Comparison of ENCODE assay signal across 12 mouse cellular contexts in the genomic region with DNA sequence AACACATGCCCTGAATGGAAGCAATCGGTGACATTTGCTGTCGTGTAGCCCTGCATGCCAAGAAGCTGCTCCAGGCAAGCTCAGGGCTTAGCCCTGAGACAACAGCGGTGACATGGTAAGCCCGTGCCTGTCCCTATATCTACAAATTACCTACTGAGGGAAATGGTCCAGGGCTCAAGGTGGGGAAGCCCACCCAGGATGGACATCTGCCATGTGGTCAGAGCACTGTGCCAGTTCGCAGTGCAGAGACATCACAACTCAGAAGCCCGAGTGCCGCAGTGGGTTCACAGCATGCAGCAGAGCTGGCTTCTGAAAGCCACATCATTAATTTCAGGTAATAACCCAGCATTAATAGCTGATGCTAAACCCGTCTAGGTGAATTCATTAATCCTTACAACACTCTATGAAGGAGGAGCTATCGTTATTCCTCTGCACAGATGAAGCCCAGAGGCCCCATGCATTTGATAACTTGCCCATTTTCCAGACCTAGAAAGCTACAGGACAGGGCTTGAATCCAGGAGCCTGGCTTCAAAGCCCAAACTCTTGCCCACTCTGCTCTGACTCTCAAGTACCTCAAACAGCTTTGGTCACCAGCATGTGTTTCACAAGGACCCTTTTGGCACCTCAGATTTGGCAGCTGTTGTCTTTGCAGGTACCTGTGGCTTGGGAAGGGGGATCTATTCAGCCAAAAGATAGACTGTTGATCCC.
"Had no signal": no experiment of that assay in that cellular context is flagged by ENCODE, and none has a peak within 500 bp of the region (broad histone marks: within the 10 kb centered on the region; RNA-seq: fewer than 3 reads in every experiment).

No protein-coding gene starts in this region.

- ATAC-seq: lung, postnatal 0 days; midbrain, embryonic 16.5 days had no signal

- H3K9ac ChIP-seq: lung, embryonic 14.5 days; midbrain, embryonic 12.5 days; neural tube, embryonic 13.5 days; neural tube, embryonic 15.5 days had no signal

- H3K27me3 ChIP-seq: midbrain, embryonic 12.5 days; neural tube, embryonic 13.5 days; neural tube, embryonic 15.5 days had no signal

- DNase-seq: midbrain, embryonic 14.5 days; right cerebral cortex, adult 18-20 months; right cerebral cortex, postnatal 25 days; spleen, adult 18-20 months had no signal

- H3K4me3 ChIP-seq: midbrain, embryonic 10.5 days; midbrain, embryonic 12.5 days; myocyte; neural tube, embryonic 13.5 days; neural tube, embryonic 15.5 days had no signal

- H3K4me1 ChIP-seq: midbrain, embryonic 10.5 days; midbrain, embryonic 12.5 days had no signal

- H3K36me3 ChIP-seq: midbrain, embryonic 10.5 days; midbrain, embryonic 12.5 days; neural tube, embryonic 13.5 days; neural tube, embryonic 15.5 days had no signal

- H3K4me2 ChIP-seq: lung, embryonic 14.5 days; midbrain, embryonic 12.5 days; neural tube, embryonic 13.5 days; neural tube, embryonic 15.5 days had no signal

- H3K27ac ChIP-seq: midbrain, embryonic 10.5 days; midbrain, embryonic 12.5 days; neural tube, embryonic 13.5 days; neural tube, embryonic 15.5 days had no signal

- H3K9me3 ChIP-seq: midbrain, embryonic 10.5 days; midbrain, embryonic 12.5 days; neural tube, embryonic 13.5 days; neural tube, embryonic 15.5 days had no signal
